Mouse (Mus musculus) mammary gland, adult 2 months (tissue): ENCODE results near the gene Mrpl53. TPM values are rescaled to one million over a fixed set of nuclear protein-coding genes. Genes with fewer than 3 reads are reported as not detected.

Experiments used
- polyA plus RNA-seq: library from polyadenylated mRNA; depleted of rRNA; stranded (reverse); fragments of >200 nt; gene quantifications from 2 replicates; pipeline ENCODE4 v1.2.3, GENCODE M21; 2012; ENCODE audit warnings: low replicate concordance; rRNA removed

The Mrpl53 gene
- 53.5 and 79.1 TPM in 2 replicates for polyA plus RNA-seq

DNA sequence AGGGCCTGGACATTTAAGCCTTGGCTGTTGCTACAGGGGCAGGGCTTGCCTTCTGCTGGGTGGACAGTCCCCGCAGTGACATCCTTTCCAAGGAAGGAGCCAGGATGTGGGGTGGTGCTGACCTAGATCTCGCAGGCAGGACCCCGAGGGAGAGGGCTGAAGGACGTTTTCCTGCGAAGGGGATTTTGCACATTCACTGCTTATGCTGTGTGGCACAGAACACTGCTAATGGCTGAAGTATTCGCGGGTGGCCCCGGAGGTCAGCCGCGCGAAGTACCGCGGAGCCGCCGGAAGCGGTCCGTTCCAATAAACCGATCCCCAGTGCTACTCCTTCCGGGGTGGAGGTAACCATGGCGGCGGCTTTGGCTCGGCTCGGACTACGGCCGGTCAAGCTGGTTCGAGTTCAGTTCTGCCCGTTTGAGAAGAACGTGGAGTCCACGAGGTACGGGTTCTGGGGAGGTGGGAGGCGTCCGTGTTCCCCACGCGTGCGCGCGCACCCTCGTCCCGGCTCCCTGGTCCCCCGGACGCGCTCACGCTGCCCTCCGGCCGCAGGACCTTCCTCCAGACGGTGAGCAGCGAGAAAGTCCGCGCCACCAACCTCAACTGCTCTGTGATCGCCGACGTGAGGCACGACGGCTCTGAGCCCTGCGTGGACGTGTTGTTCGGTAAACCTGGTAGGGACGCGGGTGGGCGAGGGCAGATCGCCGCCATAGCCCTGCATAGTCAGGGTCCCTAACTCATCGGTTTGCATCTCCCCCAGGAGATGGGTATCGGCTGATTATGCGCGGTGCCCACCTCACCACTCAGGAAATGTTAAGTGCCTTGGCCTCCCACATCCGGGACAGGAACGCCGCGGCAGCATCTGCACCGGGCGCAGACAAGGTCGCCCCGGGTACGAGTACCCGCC is at the start of gene Mrpl53:
Gene Mrpl53 (plus strand): TSS at position 279 of the 907 bp plus-strand sequence.

DNA sequence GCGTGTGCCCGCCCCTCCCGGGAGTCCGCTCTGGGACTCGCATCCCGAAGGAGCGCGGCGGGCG is 38.8 kb upstream of the Mrpl53 start, which contains the start of gene Tlx2:
Gene Tlx2 (minus strand): TSS at position 47 of the 64 bp plus-strand sequence.

GRCm38 (mm10) chr6:83077630-83078323 is 31.1 kb upstream of the Mrpl53 start, which contains the start of gene Pcgf1:
TSS of gene Pcgf1 (plus strand) at chr6:83077869.

GRCm38 (mm10) chr6:83086121-83087035 is 22.5 kb upstream of the Mrpl53 start, which contains the start of gene Lbx2:
TSS of gene Lbx2 (plus strand) at chr6:83086367.

DNA sequence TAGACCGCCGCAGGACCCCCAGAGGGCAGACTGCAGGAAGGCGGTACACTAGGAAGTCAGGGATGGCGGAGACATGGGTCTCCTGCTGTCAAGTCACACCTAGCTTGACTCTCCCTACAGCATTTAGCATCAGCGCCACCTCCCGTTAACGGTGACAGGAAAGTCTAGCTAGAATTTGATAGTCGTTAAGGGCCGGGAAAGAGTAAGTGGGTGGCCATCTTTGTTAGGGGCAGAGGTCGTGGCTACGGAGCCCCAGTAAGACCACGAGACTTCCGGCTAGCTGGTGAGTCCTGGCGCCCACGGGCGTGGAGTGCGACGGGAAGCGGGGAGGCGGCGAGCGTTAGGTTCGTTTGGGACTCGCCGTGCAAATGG is 7.5 kb upstream of the Mrpl53 start, which contains the start of the genes Ccdc142 and Gm42688:
Gene Ccdc142 (plus strand): TSS at position 286 of the 372 bp plus-strand sequence.
Gene Gm42688 (plus strand): TSS at position 302 of the 372 bp plus-strand sequence.

DNA sequence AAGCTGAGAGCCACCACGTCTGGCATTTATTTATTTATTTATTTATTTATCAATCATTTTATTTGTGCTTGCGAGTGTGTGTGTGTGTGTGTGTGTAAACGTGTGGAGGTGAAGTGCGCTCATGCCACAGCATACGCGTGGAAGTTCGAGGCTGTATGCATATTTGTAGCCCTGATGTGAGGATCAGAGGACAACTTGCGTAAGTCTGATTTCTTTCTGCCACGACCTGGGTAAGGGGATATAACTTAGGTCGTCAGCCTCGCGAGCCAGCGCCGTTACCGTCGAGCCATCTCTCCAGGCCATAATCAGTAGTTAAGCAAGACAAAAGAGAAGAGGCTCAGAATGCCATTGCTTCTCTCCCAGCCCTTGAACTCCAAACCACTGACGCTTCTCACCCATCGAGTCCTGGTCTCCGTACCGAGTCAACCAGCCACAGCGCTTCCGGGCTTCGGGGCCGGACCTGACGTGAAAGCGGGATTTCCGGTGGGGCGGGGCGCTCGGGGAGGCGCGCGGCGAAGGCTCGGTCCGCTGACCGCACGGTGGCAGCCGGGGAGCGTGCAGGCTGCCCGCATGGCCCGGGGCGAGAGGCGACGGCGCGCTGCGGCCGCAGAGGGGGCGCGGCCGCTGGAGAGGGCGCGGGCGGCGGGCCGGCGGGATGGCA is 6.3 kb downstream of the Mrpl53 start, which contains the start of gene Mogs:
Gene Mogs (plus strand): TSS at position 486 of the 661 bp plus-strand sequence.

GRCm38 (mm10) chr6:83120930-83121862 is 12.4 kb downstream of the Mrpl53 start, which contains the start of gene Wbp1:
TSS of gene Wbp1 (minus strand) at chr6:83121559.

DNA sequence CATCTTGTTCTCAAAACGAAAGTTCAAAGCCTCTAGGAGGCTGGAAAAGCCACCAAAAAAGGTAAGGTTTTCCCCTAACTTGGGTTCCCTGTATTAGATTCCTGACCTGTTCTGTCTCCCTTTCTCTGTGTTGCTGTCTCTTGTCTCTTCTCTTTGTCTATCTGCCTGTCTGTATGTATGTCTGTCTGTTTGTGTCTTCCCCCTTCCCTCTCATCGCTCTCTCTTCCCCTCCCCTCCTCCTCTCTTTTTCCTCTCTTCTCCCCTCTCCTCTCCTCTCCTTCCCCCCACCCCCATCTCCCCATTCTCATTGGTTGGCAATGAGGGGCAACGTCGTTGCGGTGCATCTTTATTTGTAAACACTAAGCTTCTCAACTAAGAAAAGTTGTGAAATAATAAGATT is 16.5 kb downstream of the Mrpl53 start, which contains the start of gene Ino80b:
Gene Ino80b (minus strand): TSS at position 101 of the 400 bp plus-strand sequence.

DNA sequence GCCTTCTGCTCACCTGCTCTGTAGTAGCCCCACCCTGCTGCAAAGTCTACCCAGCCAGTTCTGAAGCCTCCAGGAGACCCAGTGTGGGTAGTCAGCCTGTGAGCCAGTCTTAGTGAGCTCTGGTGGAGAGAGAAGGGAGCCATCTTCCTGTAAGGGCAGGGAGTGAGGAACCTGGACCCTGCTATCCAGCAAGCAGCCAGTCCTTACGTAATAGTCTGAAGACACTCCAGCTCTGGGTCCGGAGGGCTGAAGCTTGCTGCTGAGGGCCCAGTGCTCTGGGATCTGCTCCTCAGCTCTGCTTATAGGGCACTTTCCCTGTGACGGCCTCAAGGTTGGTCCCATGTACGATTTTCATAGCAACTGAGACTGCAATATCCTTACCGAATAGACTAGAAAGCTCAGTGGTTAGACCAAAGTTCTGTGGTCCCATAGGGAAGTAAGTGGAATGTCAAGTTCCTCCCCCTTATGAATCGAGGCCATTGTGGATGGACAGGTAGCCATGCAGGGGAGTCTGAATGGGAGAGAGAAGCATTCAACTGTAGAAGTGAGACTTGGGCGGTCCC is 26.2 kb downstream of the Mrpl53 start, which contains the start of gene Rtkn:
Gene Rtkn (plus strand): TSS at position 513 of the 563 bp plus-strand sequence.

DNA sequence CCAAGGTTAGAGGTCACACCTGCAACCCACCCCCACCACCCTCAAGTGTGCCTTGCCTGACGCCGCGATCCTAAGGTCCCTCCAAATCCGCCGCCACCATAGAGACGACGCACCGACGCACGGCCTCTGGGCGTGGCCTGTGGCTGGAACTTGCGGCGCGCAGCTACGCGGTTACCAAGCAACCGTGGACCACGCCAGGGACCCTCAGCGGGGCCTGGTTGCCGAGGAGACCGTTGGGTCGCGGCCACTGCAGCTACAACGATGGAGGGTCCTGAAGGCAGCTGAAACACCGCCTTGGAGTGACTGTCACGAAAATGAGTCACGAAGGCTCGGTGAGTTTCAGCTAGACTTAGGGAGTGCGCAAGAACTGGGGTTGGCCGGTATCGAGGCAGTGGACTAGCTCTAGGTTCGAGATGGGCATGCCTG is 47.4 kb downstream of the Mrpl53 start, which contains the start of the genes Wdr54 and 1700003E16Rik:
Gene Wdr54 (minus strand): TSS at position 139 of the 426 bp plus-strand sequence.
Gene 1700003E16Rik (plus strand): TSS at position 146 of the 426 bp plus-strand sequence.

Other genes with a start within 250 kb of the Mrpl53 start
- gene Sema4f, start 169.3 kb upstream of the Mrpl53 start, polyA plus RNA-seq, result 2.1 and 4.5 TPM in 2 replicates
- gene M1ap, start 162.1 kb upstream of the Mrpl53 start, polyA plus RNA-seq, result 0.59 and 2.0 TPM in 2 replicates
- 8.9 and 18.2 TPM in 2 replicates for gene Dok1, start 75.6 kb upstream of the Mrpl53 start, polyA plus RNA-seq
- 9.9 and 12.4 TPM in 2 replicates for gene Loxl3, start 74.9 kb upstream of the Mrpl53 start, polyA plus RNA-seq
- gene Aup1, start 54.5 kb upstream of the Mrpl53 start, polyA plus RNA-seq, result 469 and 806 TPM in 2 replicates
- gene Htra2, start 53.8 kb upstream of the Mrpl53 start, polyA plus RNA-seq, result 55.0 and 63.3 TPM in 2 replicates
- 2.9 and 4.2 TPM in 2 replicates for gene Dqx1, start 51.2 kb upstream of the Mrpl53 start, polyA plus RNA-seq
- 0.80 TPM in 1 of 2 replicates, not detected in the other for gene Tlx2, start 38.7 kb upstream of the Mrpl53 start, polyA plus RNA-seq
- gene Pcgf1, start 31.2 kb upstream of the Mrpl53 start, polyA plus RNA-seq, result 13.3 and 20.8 TPM in 2 replicates
- gene Lbx2, start 22.7 kb upstream of the Mrpl53 start, polyA plus RNA-seq, result 2.1 and 2.8 TPM in 2 replicates
- gene Ccdc142, start 7.4 kb upstream of the Mrpl53 start, polyA plus RNA-seq, result 7.9 and 17.1 TPM in 2 replicates
- 4.1 and 5.1 TPM in 2 replicates for gene Gm42688, start 7.4 kb upstream of the Mrpl53 start, polyA plus RNA-seq
- gene Mogs, start 6.5 kb downstream of the Mrpl53 start, polyA plus RNA-seq, result 55.4 and 72.6 TPM in 2 replicates
- 188 and 203 TPM in 2 replicates for gene Wbp1, start 12.5 kb downstream of the Mrpl53 start, polyA plus RNA-seq
- gene Ino80b, start 16.4 kb downstream of the Mrpl53 start, polyA plus RNA-seq, result 15.1 and 82.3 TPM in 2 replicates
- gene Rtkn, start 26.4 kb downstream of the Mrpl53 start, polyA plus RNA-seq, result 67.9 and 77.1 TPM in 2 replicates
- 2.2 and 2.8 TPM in 2 replicates for gene Wdr54, start 47.4 kb downstream of the Mrpl53 start, polyA plus RNA-seq
- 0.06 and 0.10 TPM in 2 replicates for gene 1700003E16Rik, start 47.4 kb downstream of the Mrpl53 start, polyA plus RNA-seq
- gene Dctn1, start 56.9 kb downstream of the Mrpl53 start, polyA plus RNA-seq, result 128 and 171 TPM in 2 replicates
- 0.10 and 0.26 TPM in 2 replicates for gene Slc4a5, start 110.8 kb downstream of the Mrpl53 start, polyA plus RNA-seq
- gene Mthfd2, start 216.9 kb downstream of the Mrpl53 start, polyA plus RNA-seq, result 4.0 and 4.8 TPM in 2 replicates
- 31.8 and 47.6 TPM in 2 replicates for gene Mob1a, start 217.0 kb downstream of the Mrpl53 start, polyA plus RNA-seq
- gene Bola3, start 240.1 kb downstream of the Mrpl53 start, polyA plus RNA-seq, result 10.8 and 32.7 TPM in 2 replicates